Mouse (Mus musculus): ENCODE data around the gene Gria4. TPM values are rescaled to one million over a fixed set of nuclear protein-coding genes. Genes with fewer than 3 reads are reported as not detected.

Gene Gria4
- 5.9 TPM for polyA plus RNA-seq (2014; fragmentation: Illumina TruSeq; extraction: RNeasy Lipid Tissue Mini Kit (QIAGEN cat#74804); ENCODE audit: low read depth, low replicate concordance)

GRCm38 (mm10) chr9:4795544-4796288 lies at the start of gene Gria4:
Gene Gria4 (minus strand): TSS chr9:4796234.

GRCm38 (mm10) chr9:4375828-4376639 lies 420.0 kb downstream of the Gria4 start, which contains the start of gene Msantd4:
Gene Msantd4 (plus strand): TSS chr9:4376562.

